Mouse (Mus musculus) adipocyte (in vitro differentiated cells): Measurements from ENCODE around the gene Gng8.

ENCODE experiments used
- DNase-seq: peaks from one replicate; pipeline ENCODE4 v3.0.0-alpha.2; 2016; ENCODE audit warnings: low spot score

The Gng8 gene

DNA sequence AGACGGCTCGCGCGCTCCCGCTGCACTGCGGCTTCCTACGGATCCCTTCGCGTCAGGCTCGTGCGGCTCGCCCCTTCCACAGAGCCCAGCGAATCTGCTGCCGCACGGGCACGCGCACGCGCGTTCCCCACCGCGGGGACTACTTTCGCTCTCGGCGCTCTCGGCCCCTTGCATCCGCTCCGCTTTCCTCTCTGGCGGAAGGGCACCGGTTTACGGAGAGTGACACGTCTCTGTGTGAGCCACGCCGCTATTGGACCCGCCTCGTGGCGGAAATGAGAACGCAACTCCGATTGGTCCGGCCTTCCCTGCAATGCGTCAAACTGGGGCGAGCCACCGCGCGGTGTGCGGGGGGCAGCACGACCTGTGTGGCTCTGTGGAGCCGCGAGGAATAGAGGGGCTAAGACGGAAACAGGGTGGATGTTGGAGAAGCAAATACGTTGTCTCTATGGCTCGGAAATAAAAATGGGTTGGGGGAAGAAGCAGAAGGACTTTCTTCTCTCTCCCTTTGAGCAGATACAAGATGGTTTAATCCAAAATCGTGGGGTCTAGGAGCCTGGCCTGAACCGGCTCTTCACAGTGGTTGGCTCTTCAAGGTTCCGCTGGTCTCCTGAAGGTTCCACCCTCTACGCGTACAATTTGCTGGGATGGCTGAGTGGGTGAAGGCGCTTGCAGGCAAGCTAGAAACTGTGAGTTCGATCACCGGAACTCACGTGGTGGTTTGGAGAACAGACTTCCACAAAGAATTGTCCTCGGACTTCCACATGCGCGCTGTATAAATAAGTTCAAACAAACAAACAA is 32.6 kb downstream of the Gng8 start, which contains the start of gene Calm3:
Gene Calm3, minus strand, starts transcription at position 78 of the 798 bp plus-strand sequence.
- DNase-seq: peak; percentile 97

DNA sequence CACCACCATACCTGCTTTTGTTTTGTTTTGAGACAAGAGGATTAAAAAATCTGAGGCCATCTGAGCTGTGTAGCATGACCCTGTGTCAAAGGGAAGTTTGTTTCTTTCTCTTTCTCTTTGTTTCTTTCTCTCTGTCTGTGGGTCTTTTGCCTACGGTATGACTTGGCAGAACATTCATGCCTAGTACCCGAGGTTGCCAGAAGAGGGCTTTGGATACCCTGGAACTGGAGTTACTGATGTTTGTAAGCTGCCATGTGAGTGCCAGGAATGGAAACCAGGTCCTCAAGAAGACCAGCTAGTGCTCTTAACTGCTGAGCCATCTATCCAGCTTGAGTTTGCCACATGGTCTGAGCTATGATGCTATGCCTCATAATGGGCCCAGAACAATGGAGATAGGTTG is 36.8 kb downstream of the Gng8 start:
- DNase-seq: peak; percentile 13

- peak; percentile 69 for DNase-seq
Observed at GRCm38 (mm10) chr7:16930850-16931249, 39.3 kb downstream of the Gng8 start.

GRCm38 (mm10) chr7:16931968-16932627 is 40.5 kb downstream of the Gng8 start:
- peak; percentile 88 for DNase-seq

DNA sequence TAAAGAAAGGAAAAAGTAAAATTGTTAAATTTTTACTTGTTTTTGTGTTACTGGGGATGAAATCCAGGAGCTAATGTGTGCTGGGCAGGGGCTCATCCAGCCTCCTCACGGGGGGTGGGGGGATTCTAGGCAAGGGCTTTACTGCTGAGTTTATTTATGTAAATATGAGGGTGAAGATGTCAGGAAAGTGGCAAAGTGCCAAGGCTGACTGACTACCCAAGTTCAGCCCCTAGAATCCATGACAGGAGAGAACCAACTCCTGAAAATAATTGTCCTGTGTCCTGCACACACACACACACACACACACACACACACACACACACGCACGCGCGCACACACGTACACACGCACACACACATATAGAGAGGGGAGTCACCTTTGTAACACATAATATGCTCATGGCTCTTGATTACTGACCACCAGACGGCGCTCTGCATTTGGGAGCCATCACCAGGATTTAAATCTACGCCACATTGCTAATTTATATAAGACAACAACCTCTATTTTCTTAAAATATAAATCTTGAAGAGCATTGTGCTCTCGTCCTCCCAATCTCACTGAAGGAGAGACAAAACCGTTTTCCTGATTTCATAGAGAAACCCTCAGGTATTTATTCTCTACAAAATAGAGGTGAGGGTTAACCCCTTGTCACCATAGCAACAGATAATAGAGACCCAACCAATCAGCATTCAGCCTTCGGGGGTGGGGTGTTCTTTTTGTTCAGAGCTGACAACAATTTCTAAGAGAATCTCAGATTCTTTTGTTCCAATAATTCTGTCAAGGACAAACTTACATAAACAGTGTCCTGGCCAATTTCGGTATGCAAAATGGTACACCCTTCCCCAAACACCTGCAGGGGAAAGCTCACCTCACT is 41.4 kb downstream of the Gng8 start:
- peak; percentile 28 for DNase-seq

DNA sequence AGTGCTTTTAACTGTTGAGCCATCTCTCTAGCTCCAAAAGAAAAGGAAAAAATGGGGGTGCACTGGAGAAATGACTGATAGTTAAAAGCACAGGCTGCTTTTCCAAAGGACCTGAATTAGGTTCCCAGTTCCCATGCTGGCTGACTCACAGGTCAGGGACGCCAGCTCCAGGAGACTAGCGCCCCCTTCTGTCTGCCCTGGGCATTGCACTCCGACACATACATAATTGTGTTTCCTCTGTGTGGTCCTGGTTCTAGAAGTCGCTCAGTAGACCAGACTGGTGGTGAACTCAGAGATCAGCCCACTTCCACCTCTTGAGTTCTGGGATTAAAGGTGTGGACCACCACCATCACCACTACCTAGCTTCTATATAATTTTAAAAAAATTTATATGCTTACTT is 45.7 kb downstream of the Gng8 start:
- no peak for DNase-seq

DNA sequence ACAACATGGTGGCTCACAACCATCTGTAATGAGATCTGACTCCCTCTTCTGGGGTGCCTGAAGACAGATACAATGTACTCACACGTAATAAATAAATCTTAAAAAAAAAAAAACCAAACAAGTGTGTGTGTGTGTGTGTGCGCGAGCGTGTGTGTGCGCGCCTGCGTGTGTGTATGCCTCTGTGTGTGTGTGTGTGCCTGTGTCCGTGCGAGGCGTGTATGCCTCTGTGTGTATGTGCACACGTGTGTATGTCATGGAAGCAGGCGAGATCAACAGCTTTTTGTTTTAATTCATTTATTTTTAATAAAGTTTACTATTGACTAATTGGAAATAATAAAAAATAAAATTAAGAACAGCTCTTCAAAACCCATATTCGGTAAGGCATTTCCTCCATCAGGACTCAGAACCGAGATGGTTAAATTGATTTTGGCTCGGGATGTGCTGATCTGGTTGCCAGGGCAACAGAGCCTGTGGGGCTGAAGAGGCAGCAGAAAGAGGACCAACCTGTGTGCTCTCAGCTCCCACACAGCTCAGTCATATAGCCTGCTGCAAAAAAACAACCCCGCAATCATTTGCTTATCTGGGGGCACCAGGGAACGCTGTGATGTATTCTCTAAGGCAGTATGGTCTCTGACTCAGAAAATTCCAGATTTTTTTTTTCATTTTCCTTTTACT is 46.7 kb downstream of the Gng8 start:
- DNase-seq: no peak

GRCm38 (mm10) chr7:16940292-16940691 is 48.7 kb downstream of the Gng8 start:
- no peak for DNase-seq

- DNase-seq: no peak
Observed at GRCm38 (mm10) chr7:16942861-16943260, 51.3 kb downstream of the Gng8 start.

GRCm38 (mm10) chr7:16944061-16944807 is 52.6 kb downstream of the Gng8 start, which contains the start of gene Pnmal2:
Pnmal2 (plus strand) TSS chr7:16944682.
- DNase-seq: no peak

DNA sequence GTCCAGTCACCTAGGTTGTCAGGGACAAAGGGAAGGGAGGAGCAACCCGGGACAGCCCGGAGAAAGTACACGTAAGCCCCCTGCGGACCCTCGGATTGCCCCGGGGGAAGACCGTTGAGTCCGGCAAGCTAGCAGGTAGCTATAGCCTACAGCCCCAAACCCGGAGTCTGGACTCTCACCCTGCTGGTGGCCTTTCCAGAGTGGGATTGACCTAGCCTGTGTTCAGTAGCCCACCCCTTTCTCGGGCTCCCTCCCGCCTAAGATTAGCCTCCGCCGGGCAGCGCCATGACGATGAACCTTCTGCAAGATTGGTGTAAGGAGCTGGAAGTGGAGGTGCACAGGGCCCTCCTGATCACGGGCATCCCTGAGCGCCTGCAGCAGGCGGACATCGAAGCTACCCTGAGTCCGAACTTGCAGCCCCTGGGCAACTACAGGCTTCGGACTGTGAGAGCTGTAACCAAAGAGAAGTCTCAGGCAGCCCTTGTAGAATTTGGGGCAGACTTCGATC is 53.3 kb downstream of the Gng8 start:
- no peak for DNase-seq
